ENCODE assay signal across 20 mouse cellular contexts in genomic region chr13:81086969-81087682, GRCm38 (mm10).
DNase-seq lines count a peak whose midpoint lies in the region; TF ChIP-seq lines count a peak whose summit lies in the region.
"Had no signal": no experiment of that assay in that cellular context is flagged by ENCODE, and none has a peak within 500 bp of the region (broad histone marks: within the 10 kb centered on the region; RNA-seq: fewer than 3 reads in every experiment).

No protein-coding gene starts in this region.

- H3K4me3 ChIP-seq in layer of hippocampus, adult 2 months: no peak overlapping the region
- H3K4me3 ChIP-seq: embryonic facial prominence, embryonic 12.5 days; erythroblast, embryonic 14.5 days; liver, embryonic 15.5 days; midbrain, embryonic 12.5 days; neural tube, embryonic 13.5 days had no signal

- TF ChIP-seq CTCF in layer of hippocampus, adult 2 months (conservative IDR thresholded peaks at IDR 0.05): no peak

- peak overlapping the region; percentile 59; the same call in 1 of the 2 replicates for H3K27ac ChIP-seq in layer of hippocampus, adult 2 months
- H3K27ac ChIP-seq: embryonic facial prominence, embryonic 12.5 days; kidney, postnatal 0 days; liver, embryonic 15.5 days; midbrain, embryonic 12.5 days; neural tube, embryonic 13.5 days; stomach, postnatal 0 days had no signal

- peak; percentile 8 for DNase-seq in cerebellum, adult 11-12 months
- DNase-seq in cerebellum, adult 9-10 months: no peak
- DNase-seq in layer of hippocampus, adult 2 months (ENCODE audit: low spot score in 2 of 2): peak in 1 of 2 experiments; percentile 16
- DNase-seq in layer of hippocampus, postnatal 10 days (ENCODE audit: low spot score in 2 of 2): no peak
- DNase-seq in right cerebral cortex, adult 18-20 months: peak; percentile 29
- DNase-seq in right cerebral cortex, postnatal 25 days: no peak
- peak; percentile 44 for DNase-seq in telencephalon, adult 2 months (ENCODE audit: low read depth, low spot score)
- no peak for DNase-seq in thymus, postnatal 4 days
- DNase-seq: adrenal gland, postnatal 10 days; gastrocnemius, postnatal 36 days; kidney, adult 18-20 months; right cerebral cortex, postnatal 4 days; thymus, postnatal 25 days had no signal

Comparison
In these comparisons a context has a peak if more than half of its experiments do, and no peak if none do; other contexts are left out.
1. DNase-seq: peak in cerebellum, adult 11-12 months (single experiment), right cerebral cortex, adult 18-20 months (single experiment) and telencephalon, adult 2 months (single experiment); none in cerebellum, adult 9-10 months (single experiment), layer of hippocampus, postnatal 10 days (0 of 2), right cerebral cortex, postnatal 25 days (single experiment) and thymus, postnatal 4 days (single experiment).